Mouse (Mus musculus): Measurements from ENCODE around the gene Prkn. TPM values are rescaled to one million over a fixed set of nuclear protein-coding genes. Genes with fewer than 3 reads are reported as not detected.

Gene Prkn
- total and polyA plus RNA-seq, 2 experiments = 2.5 to 8.9 TPM

GRCm38 (mm10) chr17:11765117-11765516 is 924.9 kb downstream of the Prkn start:
- no peak overlapping the region for H3K27ac ChIP-seq (replicated peaks; ENCODE audit: insufficient read depth, low read depth, low read length)
- DNase-seq (ENCODE audit: extremely low read depth, low read depth, low spot score) = no peak
- H3K27me3 ChIP-seq (ENCODE audit: control insufficient read depth, insufficient read depth, low read length) = no peaks in the 10 kb centered on the region
- H3K4me1 ChIP-seq (ENCODE audit: control insufficient read depth, insufficient read depth, low read length) = no peaks in the 10 kb centered on the region
- no peak overlapping the region for H3K4me3 ChIP-seq (ENCODE audit: insufficient read depth, low read depth, low read length)
- H3K36me3 ChIP-seq (ENCODE audit: control insufficient read depth, insufficient read depth, low read length) = no peaks in the 10 kb centered on the region
- no peaks in the 10 kb centered on the region for H3K79me2 ChIP-seq (ENCODE audit: control insufficient read depth, insufficient read depth, low read length)
- H3K9ac ChIP-seq (ENCODE audit: low read depth, low read length) = no peak overlapping the region
- 84% methylated on average over 3 of the region's 3 CpGs for WGBS
- no peak for TF ChIP-seq CTCF (IDR thresholded peaks at IDR 0.05; ENCODE audit: low read depth, low read length)
- TF ChIP-seq POLR2A (IDR thresholded peaks at IDR 0.05; ENCODE audit: extremely low read depth, insufficient read depth, low read length) = no peak

- 71% methylated on average over 2 of the region's 2 CpGs for WGBS
Observed at GRCm38 (mm10) chr17:11765581-11765980, 925.4 kb downstream of the Prkn start.

DNA sequence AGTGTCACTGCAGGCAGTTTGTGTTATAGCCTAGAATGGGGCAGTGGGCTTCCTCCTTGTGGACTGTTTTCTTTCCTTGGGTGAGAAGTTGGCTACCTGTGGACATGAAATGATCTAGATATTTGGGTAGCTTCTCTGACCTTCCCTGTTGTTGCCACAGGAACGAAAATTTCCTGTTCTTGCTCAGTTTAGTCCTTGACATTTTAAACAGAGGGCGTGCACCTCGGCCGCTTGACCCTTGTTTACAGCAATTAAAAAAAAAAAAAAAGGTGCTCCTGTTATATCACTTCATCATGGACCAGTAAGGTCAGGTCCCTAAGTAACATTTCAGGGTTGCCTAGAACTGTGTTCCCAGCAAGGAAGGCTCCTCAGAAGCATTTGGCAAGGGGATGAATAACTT is 927.1 kb downstream of the Prkn start:
- no peak overlapping the region for H3K4me3 ChIP-seq (ENCODE audit: insufficient read depth, low read depth, low read length)
- no peak for DNase-seq (ENCODE audit: extremely low read depth, low read depth, low spot score)
- WGBS = 64% methylated on average over 4 of the region's 4 CpGs
- no peaks in the 10 kb centered on the region for H3K79me2 ChIP-seq (ENCODE audit: control insufficient read depth, insufficient read depth, low read length)
- H3K4me1 ChIP-seq (ENCODE audit: control insufficient read depth, insufficient read depth, low read length) = no peaks in the 10 kb centered on the region
- no peak overlapping the region for H3K27ac ChIP-seq (replicated peaks; ENCODE audit: insufficient read depth, low read depth, low read length)
- TF ChIP-seq POLR2A (IDR thresholded peaks at IDR 0.05; ENCODE audit: extremely low read depth, insufficient read depth, low read length) (no peak), CTCF (IDR thresholded peaks at IDR 0.05; ENCODE audit: low read depth, low read length) (no peak)
- no peak overlapping the region for H3K9ac ChIP-seq (ENCODE audit: low read depth, low read length)
- H3K27me3 ChIP-seq (ENCODE audit: control insufficient read depth, insufficient read depth, low read length) = no peaks in the 10 kb centered on the region
- H3K36me3 ChIP-seq (ENCODE audit: control insufficient read depth, insufficient read depth, low read length) = no peaks in the 10 kb centered on the region

More at GRCm38 (mm10) chr17:11765581-11765980, 925.4 kb downstream of the Prkn start:
- Histone ChIP-seq H3K36me3 (ENCODE audit: control insufficient read depth, insufficient read depth, low read length) (no peaks in the 10 kb centered on the region), H3K27me3 (ENCODE audit: control insufficient read depth, insufficient read depth, low read length) (no peaks in the 10 kb centered on the region), H3K9ac (ENCODE audit: low read depth, low read length) (no peak overlapping the region), H3K27ac (replicated peaks; ENCODE audit: insufficient read depth, low read depth, low read length) (no peak overlapping the region), H3K4me1 (ENCODE audit: control insufficient read depth, insufficient read depth, low read length) (no peaks in the 10 kb centered on the region), H3K4me3 (ENCODE audit: insufficient read depth, low read depth, low read length) (no peak overlapping the region), H3K79me2 (ENCODE audit: control insufficient read depth, insufficient read depth, low read length) (no peaks in the 10 kb centered on the region)
- no peak for DNase-seq (ENCODE audit: extremely low read depth, low read depth, low spot score)
- TF ChIP-seq POLR2A (IDR thresholded peaks at IDR 0.05; ENCODE audit: extremely low read depth, insufficient read depth, low read length) (no peak), CTCF (IDR thresholded peaks at IDR 0.05; ENCODE audit: low read depth, low read length) (no peak)

DNA sequence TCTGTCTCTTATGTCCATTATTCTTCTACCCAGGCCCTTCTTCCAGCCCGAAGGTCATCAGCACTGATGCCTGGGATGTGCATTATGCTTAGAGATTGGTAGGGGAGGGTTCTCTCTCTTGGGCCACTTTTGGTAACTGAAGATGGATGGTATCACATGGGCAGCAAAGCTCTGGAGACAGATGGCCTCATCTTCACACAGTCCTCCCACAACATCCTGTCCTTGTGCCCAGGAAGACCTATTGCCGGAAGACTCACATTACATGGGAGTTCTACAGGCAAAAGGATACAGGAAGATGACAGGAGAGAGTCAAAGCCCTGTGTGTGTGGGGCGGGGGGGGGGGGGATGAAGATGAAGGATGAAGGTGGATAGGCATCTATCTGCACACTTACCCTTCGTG is 928.2 kb downstream of the Prkn start:
- Histone ChIP-seq H3K4me1 (ENCODE audit: control insufficient read depth, insufficient read depth, low read length) (no peaks in the 10 kb centered on the region), H3K27me3 (ENCODE audit: control insufficient read depth, insufficient read depth, low read length) (no peaks in the 10 kb centered on the region), H3K9ac (ENCODE audit: low read depth, low read length) (no peak overlapping the region), H3K27ac (replicated peaks; ENCODE audit: insufficient read depth, low read depth, low read length) (no peak overlapping the region), H3K36me3 (ENCODE audit: control insufficient read depth, insufficient read depth, low read length) (no peaks in the 10 kb centered on the region), H3K79me2 (ENCODE audit: control insufficient read depth, insufficient read depth, low read length) (no peaks in the 10 kb centered on the region), H3K4me3 (ENCODE audit: insufficient read depth, low read depth, low read length) (no peak overlapping the region)
- WGBS = 76% methylated on average over 4 of the region's 4 CpGs
- TF ChIP-seq POLR2A (IDR thresholded peaks at IDR 0.05; ENCODE audit: extremely low read depth, insufficient read depth, low read length) (no peak), CTCF (IDR thresholded peaks at IDR 0.05; ENCODE audit: low read depth, low read length) (no peak)
- no peak for DNase-seq (ENCODE audit: extremely low read depth, low read depth, low spot score)

DNA sequence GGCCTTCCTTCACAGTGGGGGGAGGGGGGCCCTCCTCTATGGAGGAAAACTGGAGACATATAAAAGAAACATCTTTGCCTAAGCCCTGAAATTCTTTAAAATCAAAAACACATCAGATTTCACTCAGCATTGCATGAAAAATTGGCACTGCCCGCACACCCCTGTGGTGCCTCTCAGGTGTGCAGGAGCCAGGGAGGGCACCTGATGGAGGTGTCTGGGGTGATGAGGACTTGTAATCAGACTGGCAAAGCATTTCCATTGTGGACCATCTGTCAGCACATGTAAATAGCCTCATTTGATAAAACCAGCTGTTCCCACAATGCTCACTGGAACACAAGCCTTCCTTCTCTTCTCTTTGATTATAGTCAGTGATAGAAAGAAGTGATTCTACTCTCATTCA is 928.8 kb downstream of the Prkn start:
- 100% methylated on average over 1 of the region's 1 CpGs for WGBS
- no peaks in the 10 kb centered on the region for H3K27me3 ChIP-seq (ENCODE audit: control insufficient read depth, insufficient read depth, low read length)
- TF ChIP-seq POLR2A (IDR thresholded peaks at IDR 0.05; ENCODE audit: extremely low read depth, insufficient read depth, low read length) = no peak
- no peak for TF ChIP-seq CTCF (IDR thresholded peaks at IDR 0.05; ENCODE audit: low read depth, low read length)
- H3K36me3 ChIP-seq (ENCODE audit: control insufficient read depth, insufficient read depth, low read length) = no peaks in the 10 kb centered on the region
- DNase-seq (ENCODE audit: extremely low read depth, low read depth, low spot score) = no peak
- no peak overlapping the region for H3K4me3 ChIP-seq (ENCODE audit: insufficient read depth, low read depth, low read length)
- no peaks in the 10 kb centered on the region for H3K79me2 ChIP-seq (ENCODE audit: control insufficient read depth, insufficient read depth, low read length)
- no peaks in the 10 kb centered on the region for H3K4me1 ChIP-seq (ENCODE audit: control insufficient read depth, insufficient read depth, low read length)
- H3K9ac ChIP-seq (ENCODE audit: low read depth, low read length) = no peak overlapping the region
- H3K27ac ChIP-seq (replicated peaks; ENCODE audit: insufficient read depth, low read depth, low read length) = no peak overlapping the region

- 68% methylated on average over 3 of the region's 3 CpGs for WGBS
- TF ChIP-seq POLR2A (IDR thresholded peaks at IDR 0.05; ENCODE audit: extremely low read depth, insufficient read depth, low read length) (no peak), CTCF (IDR thresholded peaks at IDR 0.05; ENCODE audit: low read depth, low read length) (no peak)
- Histone ChIP-seq H3K36me3 (ENCODE audit: control insufficient read depth, insufficient read depth, low read length) (no peaks in the 10 kb centered on the region), H3K4me1 (ENCODE audit: control insufficient read depth, insufficient read depth, low read length) (no peaks in the 10 kb centered on the region), H3K9ac (ENCODE audit: low read depth, low read length) (no peak overlapping the region), H3K27ac (replicated peaks; ENCODE audit: insufficient read depth, low read depth, low read length) (no peak overlapping the region), H3K4me3 (ENCODE audit: insufficient read depth, low read depth, low read length) (no peak overlapping the region), H3K79me2 (ENCODE audit: control insufficient read depth, insufficient read depth, low read length) (no peaks in the 10 kb centered on the region), H3K27me3 (ENCODE audit: control insufficient read depth, insufficient read depth, low read length) (no peaks in the 10 kb centered on the region)
- DNase-seq (ENCODE audit: extremely low read depth, low read depth, low spot score) = no peak
Observed at GRCm38 (mm10) chr17:11769513-11769912, 929.3 kb downstream of the Prkn start.

Measured in liver, adult 2 months (tissue).